Mouse (Mus musculus) A20 (cell line): ENCODE measurements around the gene Wdr92.
"Not testable (repeated sequence)": the region's sequence is repeated elsewhere in the genome, so short reads cannot be mapped to it uniquely, and the experiment has no call there.

Source experiments
- DNase-seq: peaks from one replicate; pipeline ENCODE4 v3.0.0-alpha.2; 2011; ENCODE audit warnings: low read depth, low spot score

The Wdr92 gene

GRCm38 (mm10) chr11:17211258-17212140, 29.6 kb downstream of the Wdr92 start, which contains the start of gene Pno1:
Pno1 (minus strand) TSS chr11:17211568.
- DNase-seq, result peak; percentile 98

GRCm38 (mm10) chr11:17212141-17212495, 30.2 kb downstream of the Wdr92 start:
- no peak for DNase-seq

GRCm38 (mm10) chr11:17212903-17213509, 31.1 kb downstream of the Wdr92 start:
- no peak for DNase-seq

GRCm38 (mm10) chr11:17215475-17215874, 33.6 kb downstream of the Wdr92 start:
- no peak for DNase-seq

- no peak for DNase-seq
These were observed 39.2 kb downstream of the Wdr92 start for GRCm38 (mm10) chr11:17221126-17221525.

GRCm38 (mm10) chr11:17232792-17233191, 50.9 kb downstream of the Wdr92 start:
- no peak for DNase-seq

- DNase-seq, result no peak
These were observed 54.6 kb downstream of the Wdr92 start for GRCm38 (mm10) chr11:17236449-17237037.

- DNase-seq, result not testable (repeated sequence)
These were observed 56.7 kb downstream of the Wdr92 start for GRCm38 (mm10) chr11:17238598-17238997.

GRCm38 (mm10) chr11:17248715-17249114, 66.8 kb downstream of the Wdr92 start:
- DNase-seq, result no peak

- no peak for DNase-seq
These were observed 75.0 kb downstream of the Wdr92 start for GRCm38 (mm10) chr11:17256813-17257365.

- DNase-seq, result peak; percentile 95
These were observed 75.5 kb downstream of the Wdr92 start, which contains the start of gene C1d for GRCm38 (mm10) chr11:17257443-17257842. C1d (plus strand) TSS chr11:17257579.

GRCm38 (mm10) chr11:17257861-17258260, 76.0 kb downstream of the Wdr92 start:
- no peak for DNase-seq

- no peak for DNase-seq
These were observed 85.3 kb downstream of the Wdr92 start for GRCm38 (mm10) chr11:17267176-17267575.

GRCm38 (mm10) chr11:17268801-17269200, 86.9 kb downstream of the Wdr92 start:
- DNase-seq, result no peak

GRCm38 (mm10) chr11:17279959-17280358, 98.1 kb downstream of the Wdr92 start:
- DNase-seq, result peak; percentile 69
